ENCODE assay signal across 8 mouse cellular contexts in the genomic region with DNA sequence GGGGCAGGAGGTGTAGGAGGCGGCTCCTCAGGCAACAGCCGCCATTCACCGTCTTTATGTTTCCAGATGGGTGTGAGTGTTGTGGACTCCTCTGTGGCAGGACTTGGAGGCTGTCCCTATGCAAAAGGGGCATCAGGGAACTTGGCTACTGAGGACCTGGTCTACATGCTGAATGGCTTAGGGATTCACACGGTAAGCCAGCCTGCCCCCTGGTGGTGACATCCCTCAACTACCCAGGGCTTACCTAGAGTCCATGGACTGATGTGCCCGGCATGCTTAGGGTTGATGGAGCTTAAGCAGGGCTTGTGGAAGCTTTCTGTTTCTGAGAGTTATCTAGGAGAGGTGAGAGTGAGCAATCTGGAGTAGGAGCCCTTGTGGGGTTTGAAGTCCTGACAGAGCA. TPM values are rescaled to one million over a fixed set of nuclear protein-coding genes. Genes with fewer than 3 reads are reported as not detected.
DNase-seq lines count a peak whose midpoint lies in the region; ATAC-seq lines count a peak whose summit lies in the region.

No protein-coding gene starts in this region.

- no peak overlapping the region for H3K4me2 ChIP-seq in midbrain, embryonic 11.5 days
- H3K4me2 ChIP-seq in midbrain, embryonic 13.5 days (replicated peaks), result no peak overlapping the region
- H3K4me2 ChIP-seq in liver, embryonic 13.5 days, result no peak overlapping the region

- no peak for ATAC-seq in midbrain, embryonic 11.5 days (ENCODE audit: low FRiP score)
- ATAC-seq in midbrain, embryonic 13.5 days, result no peak
- no peak for ATAC-seq in liver, embryonic 13.5 days (ENCODE audit: low read depth)

- DNase-seq in midbrain, embryonic 11.5 days (ENCODE audit: low spot score, missing footprints), result peak; percentile 99
- DNase-seq in adrenal gland, postnatal 10 days, result peak; percentile 89
- DNase-seq in embryo, embryonic 11.5 days (ENCODE audit: low read depth, low spot score), result peak; percentile 71
- DNase-seq in induced T-regulatory cell, adult 2 months (ENCODE audit: low read depth), result peak; percentile 93
- peak; percentile 74 for DNase-seq in liver, embryonic 13.5 days
- DNase-seq in right cerebral cortex, adult 18-20 months, result peak; percentile 75
- DNase-seq in urinary bladder, postnatal 36 days (ENCODE audit: low spot score in 2 of 2), result peak; percentile 70 to 83

- no peak overlapping the region for H3K4me3 ChIP-seq in midbrain, embryonic 11.5 days (ENCODE audit: low read depth, low read length)
- H3K4me3 ChIP-seq in midbrain, embryonic 13.5 days (replicated peaks), result no peak overlapping the region
- no peak overlapping the region for H3K4me3 ChIP-seq in liver, embryonic 13.5 days (replicated peaks)

- H3K9ac ChIP-seq in midbrain, embryonic 11.5 days (ENCODE audit: low read length), result no peak overlapping the region
- H3K9ac ChIP-seq in midbrain, embryonic 13.5 days (replicated peaks), result no peak overlapping the region
- H3K9ac ChIP-seq in liver, embryonic 13.5 days, result no peak overlapping the region

- 27% methylated on average over 5 of the region's 5 CpGs for WGBS in midbrain, embryonic 11.5 days
- 22% methylated on average over 5 of the region's 5 CpGs for WGBS in midbrain, embryonic 13.5 days
- 34% methylated on average over 5 of the region's 5 CpGs for WGBS in liver, embryonic 13.5 days (ENCODE audit: insufficient replicate concordance)

- no peaks in the 10 kb centered on the region for H3K9me3 ChIP-seq in midbrain, embryonic 11.5 days (ENCODE audit: control insufficient read depth, low read length)
- no peaks in the 10 kb centered on the region for H3K9me3 ChIP-seq in midbrain, embryonic 13.5 days
- H3K9me3 ChIP-seq in liver, embryonic 13.5 days (replicated peaks), result no peaks in the 10 kb centered on the region

- H3K27ac ChIP-seq in midbrain, embryonic 11.5 days (ENCODE audit: low read depth, low read length), result no peak overlapping the region
- H3K27ac ChIP-seq in midbrain, embryonic 13.5 days, result no peak overlapping the region
- H3K27ac ChIP-seq in liver, embryonic 13.5 days, result no peak overlapping the region

- H3K27me3 ChIP-seq in midbrain, embryonic 11.5 days (ENCODE audit: control insufficient read depth, insufficient read depth, low read length), result no peaks in the 10 kb centered on the region; the same call in 1 of the 2 replicates
- H3K27me3 ChIP-seq in midbrain, embryonic 13.5 days, result peaks cover 5% of the 10 kb centered on the region; the same call in 1 of the 2 replicates
- H3K27me3 ChIP-seq in liver, embryonic 13.5 days, result no peaks in the 10 kb centered on the region

- peaks cover 9% of the 10 kb centered on the region for H3K4me1 ChIP-seq in midbrain, embryonic 11.5 days (ENCODE audit: control insufficient read depth, insufficient read depth, low read length)
- H3K4me1 ChIP-seq in midbrain, embryonic 13.5 days (replicated peaks), result peaks cover 20% of the 10 kb centered on the region
- H3K4me1 ChIP-seq in liver, embryonic 13.5 days (replicated peaks), result peaks cover 50% of the 10 kb centered on the region

- H3K36me3 ChIP-seq in midbrain, embryonic 11.5 days (ENCODE audit: control insufficient read depth, insufficient read depth, low read length), result no peaks in the 10 kb centered on the region
- H3K36me3 ChIP-seq in midbrain, embryonic 13.5 days, result peaks cover 54% of the 10 kb centered on the region
- peaks cover 52% of the 10 kb centered on the region for H3K36me3 ChIP-seq in liver, embryonic 13.5 days

RNA-seq across cellular contexts. Expression of a gene that starts 2.8 kb away (rescaled TPM):
- 25.6 and 27.0 TPM in 2 replicates for polyA plus RNA-seq in midbrain, embryonic 11.5 days (2014; fragmentation: Nextera tagmentation; extraction: Ambion mirVana)
- polyA plus RNA-seq in midbrain, embryonic 13.5 days (2015; fragmentation: Nextera tagmentation; extraction: Ambion mirVana), result 39.0 and 40.1 TPM in 2 replicates
- 10 to 100 TPM; 22.0 to 23.1 TPM for total RNA-seq in adrenal gland, postnatal 10 days (2021)
- 35.6 and 35.7 TPM in 2 replicates for polyA plus RNA-seq in liver, embryonic 13.5 days (2015; fragmentation: Nextera tagmentation; extraction: Ambion mirVana)

RNA-seq across cellular contexts. Expression of a gene that starts 11.7 kb away (rescaled TPM):
- 136 and 144 TPM in 2 replicates for polyA plus RNA-seq in midbrain, embryonic 11.5 days (2014; fragmentation: Nextera tagmentation; extraction: Ambion mirVana)
- polyA plus RNA-seq in midbrain, embryonic 13.5 days (2015; fragmentation: Nextera tagmentation; extraction: Ambion mirVana), result 190 and 210 TPM in 2 replicates
- total RNA-seq in adrenal gland, postnatal 10 days (2021), result 10 to 100 TPM; 57.1 to 57.9 TPM
- 48.9 and 49.7 TPM in 2 replicates for polyA plus RNA-seq in liver, embryonic 13.5 days (2015; fragmentation: Nextera tagmentation; extraction: Ambion mirVana)

RNA-seq across cellular contexts. Expression of a gene that starts 14.5 kb away (rescaled TPM):
- 55.1 and 62.9 TPM in 2 replicates for polyA plus RNA-seq in midbrain, embryonic 11.5 days (2014; fragmentation: Nextera tagmentation; extraction: Ambion mirVana)
- polyA plus RNA-seq in midbrain, embryonic 13.5 days (2015; fragmentation: Nextera tagmentation; extraction: Ambion mirVana), result 50.3 and 51.0 TPM in 2 replicates
- total RNA-seq in adrenal gland, postnatal 10 days (2021), result 100 to 1,000 TPM in 1 of 2 experiments, 10 to 100 TPM in 1; 84.4 to 108 TPM
- polyA plus RNA-seq in liver, embryonic 13.5 days (2015; fragmentation: Nextera tagmentation; extraction: Ambion mirVana), result 71.9 and 73.5 TPM in 2 replicates

RNA-seq across cellular contexts. Expression of a gene that starts 26.3 kb away (rescaled TPM):
- polyA plus RNA-seq in midbrain, embryonic 11.5 days (2014; fragmentation: Nextera tagmentation; extraction: Ambion mirVana), result 64.8 and 65.8 TPM in 2 replicates
- 55.0 and 57.3 TPM in 2 replicates for polyA plus RNA-seq in midbrain, embryonic 13.5 days (2015; fragmentation: Nextera tagmentation; extraction: Ambion mirVana)
- total RNA-seq in adrenal gland, postnatal 10 days (2021), result 10 to 100 TPM; 27.0 to 33.5 TPM
- 99.8 and 111 TPM in 2 replicates for polyA plus RNA-seq in liver, embryonic 13.5 days (2015; fragmentation: Nextera tagmentation; extraction: Ambion mirVana)

RNA-seq across cellular contexts. Expression of a gene that starts 40.2 kb away (rescaled TPM):
- 43.0 and 48.1 TPM in 2 replicates for polyA plus RNA-seq in midbrain, embryonic 11.5 days (2014; fragmentation: Nextera tagmentation; extraction: Ambion mirVana)
- polyA plus RNA-seq in midbrain, embryonic 13.5 days (2015; fragmentation: Nextera tagmentation; extraction: Ambion mirVana), result 49.5 and 52.9 TPM in 2 replicates
- total RNA-seq in adrenal gland, postnatal 10 days (2021), result 100 to 1,000 TPM in 1 of 2 experiments, 10 to 100 TPM in 1; 96.9 to 109 TPM
- 18.1 and 21.4 TPM in 2 replicates for polyA plus RNA-seq in liver, embryonic 13.5 days (2015; fragmentation: Nextera tagmentation; extraction: Ambion mirVana)
